Mouse (Mus musculus) lung, postnatal 0 days (tissue): Measurements from ENCODE around the gene Jdp2. TPM values are rescaled to one million over a fixed set of nuclear protein-coding genes. Genes with fewer than 3 reads are reported as not detected.
A peak's percentile ranks its signal among the peaks of the same experiment; 100 is the strongest.

ENCODE experiments used
- ATAC-seq: fragments of 200-750 bp; cut with Nextera tagmentation; 2 replicates; pipeline ENCODE4 v1.8.0; 2017; ENCODE audit warnings: moderate library complexity
- DNase-seq: peaks from one replicate; pipeline ENCODE4 v3.0.0-alpha.2; 2016; ENCODE audit warnings: low spot score
- H3K27ac ChIP-seq: fragments of 300-500 bp; sonication (generic); 2 replicates; pipeline ENCODE4 v1.5.1; 2014; ENCODE audit warnings: antibody characterized with exemption, mild to moderate bottlenecking, low read length, mixed read lengths
- H3K27me3 ChIP-seq: fragments of 300-500 bp; sonication (generic); replicated peaks from 2 replicates; pipeline ENCODE4 v1.6.1; 2014; ENCODE audit warnings: low read length, mixed read lengths; ENCODE audit not compliant: insufficient read depth
- H3K36me3 ChIP-seq: fragments of 300-500 bp; sonication (generic); 2 replicates; pipeline ENCODE4 v1.6.1; 2014; ENCODE audit warnings: low read length, mixed read lengths; ENCODE audit not compliant: insufficient read depth
- H3K4me1 ChIP-seq: fragments of 300-500 bp; sonication (generic); 2 replicates; pipeline ENCODE4 v1.6.1; 2014; ENCODE audit warnings: antibody characterized with exemption, low read depth, low read length, mixed read lengths; ENCODE audit not compliant: insufficient read depth
- H3K4me2 ChIP-seq: fragments of 300-500 bp; sonication (generic); replicated peaks from 2 replicates; pipeline ENCODE4 v1.6.1; 2014; ENCODE audit warnings: low read depth, mild to moderate bottlenecking, low read length, moderate library complexity, mixed read lengths
- H3K4me3 ChIP-seq: fragments of 300-500 bp; sonication (generic); 2 replicates; pipeline ENCODE4 v1.5.1; 2014; ENCODE audit warnings: low read depth, low read length
- H3K9ac ChIP-seq: fragments of 300-500 bp; sonication (generic); replicated peaks from 2 replicates; pipeline ENCODE4 v1.6.1; 2014; ENCODE audit warnings: low read depth, mild to moderate bottlenecking
- H3K9me3 ChIP-seq: fragments of 300-500 bp; sonication (generic); 2 replicates; pipeline ENCODE4 v1.6.1; 2016; ENCODE audit warnings: low read length, mixed read lengths
- CTCF ChIP-seq: IDR thresholded peaks from 2 replicates; pipeline ENCODE4 v1.5.1; 2016; ENCODE audit warnings: antibody characterized with exemption, mild to moderate bottlenecking
- EP300 ChIP-seq: IDR thresholded peaks from 2 replicates; pipeline ENCODE4 v1.6.1; 2016; ENCODE audit warnings: antibody characterized with exemption, mild to moderate bottlenecking, control low read depth
- WGBS: fragments of 180-500 bp; shearing (Covaris S2); extraction: QIAGEN DNeasy Blood & Tissue Kit; methylation state at CpG from one replicate; pipeline ENCODE4 v1.1.7; 2014; 5-methylcytosine and 5-hydroxymethylcytosine counted together
- polyA plus RNA-seq: library from polyadenylated mRNA; unstranded; fragments of >200 nt; fragmentation: Nextera tagmentation; extraction: Ambion mirVana; gene quantifications from 2 replicates; pipeline ENCODE4 v1.2.1, GENCODE M21; 2015

Gene Jdp2
- polyA plus RNA-seq, 1 experiment from 2014 or later = 1.4 TPM

DNA sequence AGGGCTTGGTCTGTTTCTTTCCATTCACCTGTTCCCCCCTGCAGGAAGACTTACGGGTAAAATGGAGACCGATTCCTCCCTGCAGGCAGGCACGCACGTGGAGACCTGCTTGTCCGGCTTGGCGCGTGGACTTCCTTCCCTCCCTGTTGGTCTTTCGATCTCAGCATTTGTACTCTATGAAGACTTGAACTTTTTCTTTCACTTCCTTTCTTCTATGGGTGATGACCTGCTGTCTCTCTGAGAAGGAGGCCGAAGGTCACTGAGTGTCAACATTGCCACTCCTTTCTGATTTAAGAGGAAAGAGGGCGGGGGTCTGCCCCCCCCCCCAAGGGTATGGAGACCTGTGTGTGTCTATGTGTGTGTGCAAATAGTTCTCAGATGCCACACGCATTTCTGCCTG lies 774 bp upstream of the Jdp2 start:
- ATAC-seq = no peak
- Histone ChIP-seq H3K9me3 (no peaks in the 10 kb centered on the region), H3K27ac (peak overlapping the region; percentile 96), H3K36me3 (no peaks in the 10 kb centered on the region), H3K4me1 (peaks cover 15% of the 10 kb centered on the region; the same call in 1 of the 2 replicates), H3K4me2 (peak overlapping the region; percentile 92), H3K4me3 (peak overlapping the region; percentile 93; the same call in 1 of the 2 replicates), H3K9ac (peak overlapping the region; percentile 96), H3K27me3 (no peaks in the 10 kb centered on the region)
- TF ChIP-seq EP300 (no peak), CTCF (no peak)
- peak; percentile 64 for DNase-seq
- WGBS = 47% methylated on average over 11 of the region's 11 CpGs

DNA sequence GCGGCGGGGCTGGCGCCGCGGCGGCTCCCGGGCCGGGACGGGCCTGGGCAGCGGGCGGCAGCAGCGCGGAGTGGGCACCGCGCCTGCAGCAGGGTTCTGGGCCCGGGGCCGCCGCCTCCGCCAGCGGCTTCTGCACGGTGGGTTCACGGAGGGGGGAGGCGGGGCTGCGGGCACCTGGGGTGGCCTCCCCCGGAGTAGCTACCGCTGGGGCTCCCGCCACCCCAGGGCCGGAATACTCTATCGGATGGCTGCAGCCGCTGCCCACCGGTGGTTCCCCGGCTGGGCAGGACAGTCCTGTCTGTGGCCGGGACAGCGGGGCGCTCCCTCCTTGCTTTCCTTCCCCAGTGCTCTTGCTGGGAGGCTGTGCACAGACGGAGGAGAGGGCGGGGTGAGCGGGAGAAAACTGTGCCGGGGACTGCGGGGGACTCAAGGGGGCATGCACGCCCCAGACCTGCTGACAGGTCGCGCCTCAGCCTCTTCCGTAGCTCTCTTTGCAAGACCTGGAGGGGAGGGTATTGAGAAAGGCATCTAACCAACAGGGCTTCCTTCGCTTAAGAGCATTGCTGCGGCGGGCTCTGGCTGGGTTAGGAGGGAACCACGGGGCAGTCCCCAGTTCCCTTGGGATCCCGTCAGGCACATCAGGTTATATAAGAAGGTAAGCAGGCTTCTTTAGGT lies 788 bp downstream of the Jdp2 start:
- peak overlapping the region; percentile 93 for H3K4me3 ChIP-seq
- peak overlapping the region; percentile 96 for H3K9ac ChIP-seq
- WGBS = 2% methylated on average over 24 of the region's 49 CpGs
- H3K9me3 ChIP-seq = no peaks in the 10 kb centered on the region
- TF ChIP-seq CTCF = peak; percentile 12; the same call in 1 of the 2 replicates
- TF ChIP-seq EP300 = no peak
- peak overlapping the region; percentile 96 for H3K27ac ChIP-seq
- no peaks in the 10 kb centered on the region for H3K36me3 ChIP-seq
- H3K4me2 ChIP-seq = peak overlapping the region; percentile 92
- H3K27me3 ChIP-seq = no peaks in the 10 kb centered on the region
- peaks cover 17% of the 10 kb centered on the region for H3K4me1 ChIP-seq
- DNase-seq (peak; percentile 69), ATAC-seq (peak; percentile 45)

DNA sequence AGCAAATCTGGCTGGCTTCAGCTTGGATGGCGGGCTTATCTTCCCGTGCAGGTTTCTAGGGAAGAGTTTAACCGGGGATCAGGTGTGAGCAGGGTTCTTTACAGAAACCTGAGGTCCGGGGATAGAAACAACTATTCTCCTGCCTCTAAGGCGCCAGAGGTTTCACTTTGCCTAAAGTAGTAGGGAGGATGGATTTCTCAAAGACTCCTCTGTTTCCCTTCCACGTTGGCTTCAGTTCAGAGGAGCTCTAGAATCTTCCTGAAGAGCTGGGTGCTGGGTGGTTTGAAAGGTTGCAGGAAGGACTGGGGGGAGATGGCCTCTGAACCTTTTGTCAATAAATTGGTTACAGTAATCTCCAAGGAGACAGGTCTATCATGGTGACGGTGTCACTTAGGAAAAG lies 1.8 kb downstream of the Jdp2 start:
- ATAC-seq (no peak), DNase-seq (peak; percentile 10)
- 42% methylated on average over 7 of the region's 7 CpGs for WGBS
- Histone ChIP-seq H3K36me3 (no peaks in the 10 kb centered on the region), H3K9ac (peak overlapping the region; percentile 36; the same call in 1 of the 2 replicates), H3K9me3 (no peaks in the 10 kb centered on the region), H3K4me3 (peak overlapping the region; percentile 93), H3K27me3 (no peaks in the 10 kb centered on the region), H3K4me1 (peaks cover 21% of the 10 kb centered on the region), H3K27ac (no peak overlapping the region), H3K4me2 (peak overlapping the region; percentile 92)
- TF ChIP-seq EP300 = no peak
- TF ChIP-seq CTCF = no peak

DNA sequence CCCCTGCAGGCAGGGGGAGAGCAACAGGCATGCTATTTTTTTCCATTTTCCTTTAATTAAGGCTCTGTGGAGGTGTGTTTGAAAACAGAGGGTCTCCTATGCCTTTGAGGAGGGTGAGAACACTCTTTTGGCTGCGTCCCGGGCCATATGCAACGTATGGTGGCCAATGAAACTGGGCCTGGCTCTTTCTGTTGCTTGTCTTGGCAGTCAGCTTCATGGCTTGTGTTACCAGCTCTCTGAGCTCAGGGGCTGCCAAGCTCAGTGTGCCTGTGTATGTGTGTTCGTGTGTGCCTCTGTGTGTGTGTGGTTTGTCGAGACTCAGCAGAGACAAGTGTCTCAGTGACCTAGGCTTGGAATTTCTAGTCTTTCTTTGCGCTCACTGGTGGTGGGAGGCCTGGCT lies 2.7 kb downstream of the Jdp2 start:
- H3K9ac ChIP-seq = no peak overlapping the region
- no peak for TF ChIP-seq CTCF
- TF ChIP-seq EP300 = no peak
- no peaks in the 10 kb centered on the region for H3K27me3 ChIP-seq
- no peak overlapping the region for H3K27ac ChIP-seq
- H3K4me2 ChIP-seq = peak overlapping the region; percentile 92
- ATAC-seq (no peak), DNase-seq (no peak)
- 80% methylated on average over 6 of the region's 6 CpGs for WGBS
- H3K9me3 ChIP-seq = no peaks in the 10 kb centered on the region
- H3K4me1 ChIP-seq = peaks cover 21% of the 10 kb centered on the region
- no peaks in the 10 kb centered on the region for H3K36me3 ChIP-seq
- no peak overlapping the region for H3K4me3 ChIP-seq

DNA sequence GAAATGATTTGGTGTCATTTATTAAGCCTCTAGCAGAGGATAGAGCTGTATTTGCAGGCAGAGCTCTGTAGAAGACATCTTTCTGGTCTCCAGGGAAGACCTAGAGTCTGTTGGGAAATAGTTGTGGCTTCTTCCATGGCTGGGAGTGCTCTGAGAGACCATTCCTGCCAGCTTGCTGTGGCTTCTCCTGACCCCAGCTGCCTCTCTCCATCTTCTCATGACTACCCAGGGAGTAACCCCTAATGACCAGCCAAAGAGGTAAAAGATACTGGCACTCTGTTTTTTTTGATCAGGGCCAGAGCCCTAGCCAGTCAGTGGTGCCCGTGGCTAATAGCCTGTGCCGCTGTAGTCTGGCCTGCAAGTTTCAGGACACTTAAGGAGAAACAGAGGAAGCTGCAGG lies 3.3 kb downstream of the Jdp2 start:
- H3K9ac ChIP-seq = no peak overlapping the region
- H3K27ac ChIP-seq = no peak overlapping the region
- H3K27me3 ChIP-seq = no peaks in the 10 kb centered on the region
- no peak for TF ChIP-seq CTCF
- DNase-seq (no peak), ATAC-seq (no peak)
- H3K36me3 ChIP-seq = no peaks in the 10 kb centered on the region
- H3K4me3 ChIP-seq = no peak overlapping the region
- H3K9me3 ChIP-seq = no peaks in the 10 kb centered on the region
- peak overlapping the region; percentile 92; the same call in 1 of the 2 replicates for H3K4me2 ChIP-seq
- H3K4me1 ChIP-seq = peaks cover 21% of the 10 kb centered on the region
- 72% methylated on average over 2 of the region's 2 CpGs for WGBS

DNA sequence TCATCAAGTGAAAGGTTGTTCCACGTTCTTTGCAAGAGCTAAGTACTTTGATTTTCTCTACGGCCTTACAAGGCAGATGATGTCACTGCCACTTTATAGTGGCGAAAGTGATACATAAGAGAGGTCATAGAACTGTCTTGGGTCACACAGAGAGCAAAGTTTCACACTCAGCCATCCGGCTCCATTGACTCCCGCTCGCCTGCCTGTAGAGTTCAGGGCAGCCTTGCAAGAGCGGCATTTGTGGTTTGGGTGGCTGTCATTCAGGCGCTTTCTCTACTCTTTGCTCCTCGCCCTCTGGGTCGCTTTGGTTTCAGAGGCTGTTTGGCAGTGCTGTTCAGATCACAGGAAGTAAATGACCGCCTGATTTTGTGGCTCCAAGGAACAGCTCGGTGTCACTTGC lies 4.0 kb downstream of the Jdp2 start:
- H3K27me3 ChIP-seq = no peaks in the 10 kb centered on the region
- peaks cover 21% of the 10 kb centered on the region for H3K4me1 ChIP-seq
- H3K4me3 ChIP-seq = no peak overlapping the region
- TF ChIP-seq EP300 (no peak; the same call in 1 of the 2 replicates), CTCF (no peak)
- H3K9ac ChIP-seq = no peak overlapping the region
- ATAC-seq (no peak), DNase-seq (peak; percentile 50)
- no peak overlapping the region for H3K27ac ChIP-seq
- no peaks in the 10 kb centered on the region for H3K9me3 ChIP-seq
- H3K4me2 ChIP-seq = peak overlapping the region; percentile 92; the same call in 1 of the 2 replicates
- H3K36me3 ChIP-seq = no peaks in the 10 kb centered on the region
- WGBS = 59% methylated on average over 12 of the region's 12 CpGs
